Mouse (Mus musculus) stomach, postnatal 0 days (tissue): ENCODE data around the gene Ppp1r27.

Source experiments
- CTCF ChIP-seq: IDR thresholded peaks from 2 replicates; pipeline ENCODE4 v1.5.1; 2016; ENCODE audit warnings: antibody characterized with exemption, low read depth, mild to moderate bottlenecking, moderate library complexity
- EP300 ChIP-seq: optimal IDR thresholded peaks from 2 replicates; pipeline ENCODE3; 2016; ENCODE audit warnings: antibody characterized with exemption

DNA sequence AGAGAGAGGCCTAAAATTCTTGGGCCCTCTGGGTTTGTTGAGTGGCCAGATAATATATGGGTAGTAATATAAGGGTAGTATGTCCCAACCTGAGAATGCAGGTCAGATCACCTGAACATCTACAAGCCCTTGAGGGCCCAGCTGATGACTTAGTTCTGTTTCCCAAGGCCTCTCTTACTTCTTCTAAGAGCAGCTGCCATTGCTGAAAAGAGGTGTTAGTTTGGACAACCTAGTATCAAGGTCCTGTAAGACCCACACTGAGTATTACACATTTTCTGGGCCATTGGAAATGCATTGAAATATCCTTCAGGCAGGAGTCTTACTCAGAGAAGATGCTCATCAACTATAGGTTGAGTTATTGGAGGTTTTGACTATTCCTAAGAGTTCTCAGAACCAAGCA lies 25.0 kb upstream of the Ppp1r27 start:
- TF ChIP-seq CTCF: no peak
- no peak for TF ChIP-seq EP300
